Mouse (Mus musculus): ENCODE data around the gene Mbnl2.

The Mbnl2 gene

DNA sequence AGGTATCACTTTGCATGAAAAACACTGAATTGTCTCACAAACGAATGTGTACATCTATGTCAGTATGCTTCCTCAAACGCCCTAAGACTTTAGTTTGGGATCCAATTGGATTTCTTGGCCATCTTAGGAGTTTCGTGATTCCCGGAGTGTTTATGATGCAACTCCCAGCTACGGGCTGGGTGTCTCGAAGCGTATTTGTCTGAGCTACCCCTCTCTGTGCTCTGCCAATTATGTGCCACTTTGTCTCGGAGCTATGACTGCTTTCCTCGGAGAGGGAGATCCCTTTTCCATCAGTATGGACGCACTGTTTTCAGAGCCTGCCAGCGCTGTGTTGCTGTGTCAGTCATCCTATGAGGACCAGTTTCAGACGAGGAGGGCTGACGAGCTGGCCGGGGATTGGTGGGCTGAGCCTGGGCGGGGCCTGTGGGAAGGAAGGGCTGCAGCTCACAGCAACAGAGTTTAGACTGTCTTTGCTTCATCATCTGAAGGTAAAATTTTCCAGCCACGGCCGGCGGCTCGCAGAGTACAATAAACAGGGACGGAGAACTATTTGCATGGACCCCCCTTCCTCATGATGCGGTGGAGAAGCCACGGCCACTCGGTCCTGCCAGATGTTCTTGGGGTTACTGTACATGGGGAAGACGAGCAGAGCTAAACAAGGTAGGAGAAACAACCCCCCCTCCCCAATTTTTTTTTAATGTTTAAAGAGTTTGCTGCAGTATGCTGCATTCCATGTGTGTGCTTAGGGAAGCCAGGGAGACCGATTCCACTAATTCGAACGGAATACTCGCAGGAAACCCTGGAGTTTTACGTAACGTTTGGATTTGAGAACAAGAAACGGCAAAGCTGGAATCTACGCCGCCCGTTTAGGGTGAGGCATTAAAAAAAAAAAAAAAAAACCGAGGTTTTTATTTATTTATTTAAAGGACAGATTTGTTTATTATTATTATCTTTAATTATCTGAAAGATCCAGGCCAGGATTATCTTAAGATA, at the start of gene Mbnl2:
Gene Mbnl2, plus strand, starts transcription at position 424 of the 993 bp plus-strand sequence.
- peak; percentile 93 for DNase-seq (ENCODE audit: low read depth, low spot score)

DNA sequence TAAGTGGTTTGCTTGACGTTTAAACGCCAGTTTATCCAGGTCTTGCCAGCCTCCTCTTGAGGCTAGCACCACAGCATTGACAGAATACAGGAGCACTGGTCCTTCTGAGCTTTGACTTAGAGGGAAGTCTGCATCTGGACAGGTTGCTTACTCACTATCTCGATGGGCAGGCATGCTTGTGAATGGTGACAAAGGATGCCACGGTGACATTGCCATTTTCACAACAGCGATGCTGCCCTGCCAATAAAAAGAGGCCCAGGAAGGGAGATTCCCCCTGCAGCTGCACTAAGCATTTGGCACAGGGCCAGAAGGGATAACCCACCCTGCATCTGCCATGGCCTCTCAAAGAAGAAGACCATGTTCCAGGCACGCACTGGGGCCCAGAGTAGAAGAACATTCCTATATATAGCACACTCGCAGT, 43.4 kb upstream of the Mbnl2 start:
- no peak for DNase-seq (ENCODE audit: low read depth, low spot score)

DNA sequence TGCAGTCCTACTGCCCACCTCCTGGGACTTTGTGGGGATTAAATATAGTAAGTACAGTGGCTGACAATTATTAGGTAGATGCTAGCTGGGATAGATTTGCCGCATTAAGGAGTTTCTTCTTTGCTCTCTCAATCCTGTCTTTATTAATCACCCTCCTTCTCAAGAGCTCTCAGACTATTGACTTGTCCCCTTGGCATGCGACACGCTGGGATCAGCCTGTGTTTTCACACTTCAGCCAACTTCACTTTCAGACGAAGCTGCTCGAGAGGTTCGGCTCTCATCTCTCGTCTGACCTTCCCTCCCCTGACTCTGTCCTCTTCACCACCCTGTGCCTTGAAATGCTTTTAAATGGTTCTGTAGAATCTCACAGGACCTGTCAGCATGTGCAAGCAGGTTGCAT, 39.9 kb upstream of the Mbnl2 start:
- no peak for DNase-seq (ENCODE audit: low read depth, low spot score)

DNA sequence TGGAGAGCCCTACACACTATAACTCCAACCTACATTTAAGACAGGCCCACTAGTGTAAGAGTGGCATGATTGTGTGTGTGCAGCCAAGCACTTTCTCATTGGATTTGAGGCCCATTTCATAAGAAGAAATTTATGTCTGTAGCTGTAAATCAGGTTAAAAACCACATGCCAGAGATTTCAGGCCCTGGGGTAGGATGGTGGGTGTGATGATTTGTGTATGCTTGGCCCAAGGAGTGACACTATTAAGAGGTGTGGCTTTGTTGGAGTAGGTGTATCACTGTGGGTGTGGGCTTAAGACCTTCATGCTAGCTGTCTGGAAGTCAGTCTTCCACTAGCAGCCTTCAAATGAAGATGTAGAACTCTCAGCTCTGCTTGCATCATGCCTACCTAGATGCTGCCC, 37.0 kb upstream of the Mbnl2 start:
- DNase-seq (ENCODE audit: low read depth, low spot score) = no peak

DNA sequence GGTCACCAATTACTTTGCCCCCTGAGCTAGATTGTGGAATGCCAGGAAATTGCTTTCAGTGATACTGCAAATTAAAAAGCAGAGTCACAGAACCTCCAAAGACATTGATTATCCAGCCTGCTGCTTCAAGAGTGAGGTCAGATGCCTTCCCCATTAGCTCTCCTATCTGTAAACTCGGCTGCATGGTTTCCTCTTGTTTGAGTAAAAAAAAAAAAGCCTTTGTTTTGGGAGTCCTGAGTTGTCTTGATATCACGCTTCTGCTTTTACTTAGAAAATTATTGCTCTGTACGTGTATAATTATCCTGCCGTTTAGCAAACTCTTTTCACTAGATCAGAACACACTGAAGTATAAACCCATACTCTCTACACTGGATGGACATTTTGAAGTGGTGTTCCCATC, 35.3 kb upstream of the Mbnl2 start:
- no peak for DNase-seq (ENCODE audit: low read depth, low spot score)

DNA sequence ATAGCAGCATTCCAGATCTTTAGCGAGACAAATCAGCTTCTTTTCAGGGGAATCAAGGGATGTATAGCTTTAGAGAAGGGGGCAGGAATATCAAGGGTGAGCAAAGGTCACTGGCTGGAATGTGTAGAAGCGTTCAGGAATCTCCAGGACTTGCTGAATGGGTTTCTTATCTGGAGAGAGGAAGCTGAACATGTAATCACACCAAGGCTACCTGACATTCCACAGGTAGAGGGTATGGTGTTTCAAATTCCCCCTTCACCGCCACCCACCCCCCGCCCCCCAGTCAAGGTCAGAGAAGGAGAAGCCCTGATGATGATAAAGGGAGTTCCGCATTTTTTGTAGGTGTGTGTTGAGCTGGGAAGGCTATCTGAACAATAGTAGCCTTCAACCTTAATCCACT, 32.8 kb upstream of the Mbnl2 start:
- no peak for DNase-seq (ENCODE audit: low read depth, low spot score)

DNA sequence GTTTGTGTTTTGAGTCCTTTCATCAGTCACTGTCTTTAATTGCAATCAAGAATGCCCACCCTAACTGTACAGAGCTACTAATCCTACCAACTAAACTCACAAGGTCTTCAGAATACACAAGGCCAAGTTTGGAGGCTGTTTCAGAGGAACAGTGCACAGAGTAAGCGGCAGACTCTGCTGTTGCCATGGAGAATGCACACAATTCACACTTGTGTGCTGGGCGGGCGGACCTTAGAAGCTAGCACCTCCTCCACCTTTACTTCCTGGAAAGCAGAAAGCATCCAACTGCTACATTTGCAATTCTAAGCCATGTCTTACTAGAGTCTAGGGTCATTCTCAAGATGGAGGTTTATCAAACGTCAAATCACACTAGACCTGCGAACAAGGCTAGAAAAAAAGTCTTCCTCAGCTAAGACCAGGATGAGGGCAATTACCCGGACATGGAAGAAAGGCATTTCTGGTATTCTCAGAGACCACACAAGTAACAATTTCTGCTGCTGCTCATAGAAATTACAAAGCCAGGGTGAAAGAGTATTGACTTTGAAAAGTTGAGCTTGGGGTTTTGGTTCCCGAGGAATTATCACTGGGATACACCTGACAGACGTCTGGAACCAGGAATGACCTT, 30.3 kb upstream of the Mbnl2 start:
- no peak for DNase-seq (ENCODE audit: low read depth, low spot score)

DNA sequence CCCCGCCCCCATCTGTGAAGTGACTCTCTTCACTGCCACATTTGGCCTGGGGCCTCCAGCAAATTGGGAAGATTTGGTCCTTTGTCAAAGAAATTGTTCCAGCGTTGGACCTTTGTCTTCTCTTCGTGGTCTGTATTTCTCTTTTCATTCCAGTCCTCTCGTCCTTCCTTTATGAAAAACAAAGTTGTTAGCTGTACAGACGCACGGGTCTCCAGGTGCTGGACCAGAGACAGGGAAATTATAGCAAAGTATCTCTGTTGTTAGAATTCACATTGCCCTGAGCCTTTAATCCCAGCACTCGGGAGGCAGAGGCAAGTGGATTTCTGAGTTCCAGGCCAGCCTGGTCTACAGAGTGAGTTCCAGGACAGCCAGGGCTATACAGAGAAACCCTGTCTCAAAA, 22.1 kb upstream of the Mbnl2 start:
- no peak for DNase-seq (ENCODE audit: low read depth, low spot score)

DNA sequence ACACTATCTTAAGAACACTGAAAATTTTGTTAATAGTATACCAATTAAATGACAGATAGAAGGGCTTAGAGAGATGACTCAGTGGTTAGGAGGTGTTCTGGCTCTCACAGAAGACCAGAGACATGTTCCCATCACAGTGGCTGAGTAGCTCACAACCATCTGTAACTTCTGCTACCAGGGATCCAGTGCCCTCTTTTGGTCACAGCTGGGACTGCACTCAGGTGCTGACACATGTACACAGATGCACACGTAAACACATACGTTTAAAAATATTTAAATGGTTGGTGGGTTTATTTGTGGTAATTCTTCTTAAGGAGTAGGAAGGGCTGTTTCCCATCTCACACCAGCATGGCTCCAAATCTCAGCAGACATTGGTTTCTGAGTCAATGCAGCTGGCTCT, 19.3 kb upstream of the Mbnl2 start:
- no peak for DNase-seq (ENCODE audit: low read depth, low spot score)

DNA sequence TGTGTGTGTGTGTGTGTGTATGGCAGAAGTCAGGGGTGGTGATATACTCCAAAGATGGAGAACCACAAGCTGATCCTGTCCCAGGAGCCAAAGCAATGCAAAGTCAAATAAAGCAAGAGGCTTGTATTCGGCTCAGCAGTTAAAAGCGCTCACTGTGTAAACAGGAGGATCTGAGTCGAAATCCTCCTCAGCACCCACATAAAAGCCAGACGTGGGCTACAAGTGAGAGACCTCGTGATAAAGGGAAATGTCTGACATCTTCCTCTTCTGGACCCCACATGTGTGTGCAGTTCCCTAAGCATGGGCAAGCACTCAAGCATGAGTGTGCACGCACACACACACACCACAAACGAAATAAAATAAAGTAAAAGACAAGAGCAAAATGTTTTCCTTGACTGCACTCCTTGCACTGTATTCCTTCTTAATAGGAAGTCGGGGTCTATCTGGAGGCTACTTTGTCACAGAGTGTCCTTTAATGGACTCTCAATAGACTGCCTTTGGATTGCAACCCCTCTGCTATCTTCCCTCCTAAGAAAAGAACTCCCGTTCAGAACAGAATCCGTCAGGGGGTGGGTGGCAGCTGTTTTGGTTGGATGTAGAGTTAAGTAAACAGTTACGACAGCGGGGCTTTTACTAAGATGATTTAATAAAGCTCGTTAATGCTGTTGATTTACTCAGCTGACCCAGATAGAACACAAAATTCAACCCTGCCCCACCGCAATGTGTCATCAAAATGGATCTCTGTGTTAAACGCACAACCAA, 18.7 kb upstream of the Mbnl2 start:
- no peak for DNase-seq (ENCODE audit: low read depth, low spot score)

DNA sequence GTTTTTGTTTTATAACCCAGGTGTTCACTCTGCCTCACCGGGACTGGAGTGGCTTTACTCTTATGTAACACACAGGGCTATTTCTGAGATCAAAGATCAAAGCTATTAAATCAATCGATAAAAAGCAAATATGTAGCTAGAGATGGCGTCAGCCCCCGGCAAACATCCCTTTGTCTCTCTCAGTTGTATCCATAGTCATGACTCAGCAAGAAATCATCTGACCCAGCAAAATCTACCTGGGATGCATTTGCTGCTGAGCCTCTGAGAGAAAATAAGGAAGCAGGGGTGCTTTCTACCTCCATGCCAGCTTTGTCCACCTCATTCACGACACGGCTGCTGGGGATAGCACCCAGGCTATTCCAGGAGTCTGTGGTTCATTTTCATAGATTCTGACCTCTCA, 18.0 kb upstream of the Mbnl2 start:
- no peak for DNase-seq (ENCODE audit: low read depth, low spot score)

DNA sequence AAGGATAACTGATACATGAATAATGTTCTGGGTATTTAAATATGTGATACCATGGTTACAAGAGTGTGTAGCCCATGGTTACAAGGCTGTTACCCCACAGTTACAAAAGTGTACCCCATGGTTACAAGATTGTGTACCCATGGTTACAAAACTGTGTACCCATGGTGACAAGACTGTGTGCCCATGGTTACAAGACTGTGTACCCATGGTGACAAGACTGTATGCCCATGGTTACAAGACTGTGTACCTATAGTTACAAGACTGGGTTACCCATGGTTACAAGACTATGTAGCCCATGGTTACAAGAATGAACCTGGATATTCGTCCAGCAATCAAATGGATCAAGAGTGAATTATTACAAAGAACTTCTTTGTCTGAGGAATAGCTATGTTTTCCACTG, 16.0 kb upstream of the Mbnl2 start:
- no peak for DNase-seq (ENCODE audit: low read depth, low spot score)

DNA sequence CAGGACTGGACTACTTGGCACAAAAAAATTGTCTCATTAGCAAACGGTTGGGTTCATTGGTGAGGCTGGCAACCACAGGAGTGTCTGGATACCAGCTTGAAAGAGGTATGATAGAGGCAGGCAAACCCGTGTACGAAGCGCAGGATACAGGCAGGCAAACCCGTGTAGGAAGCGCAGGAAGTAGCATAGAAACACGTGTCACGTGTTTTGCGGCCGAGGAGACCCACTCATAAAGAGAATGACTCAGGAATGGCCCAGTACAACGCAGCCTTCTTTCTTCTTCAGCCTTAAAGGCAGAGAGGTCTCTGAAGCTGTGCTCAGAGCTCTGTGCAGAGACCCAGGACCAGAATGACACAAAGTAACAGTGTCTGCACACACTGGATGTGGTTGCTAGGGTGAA, 13.9 kb upstream of the Mbnl2 start:
- no peak for DNase-seq (ENCODE audit: low read depth, low spot score)

DNA sequence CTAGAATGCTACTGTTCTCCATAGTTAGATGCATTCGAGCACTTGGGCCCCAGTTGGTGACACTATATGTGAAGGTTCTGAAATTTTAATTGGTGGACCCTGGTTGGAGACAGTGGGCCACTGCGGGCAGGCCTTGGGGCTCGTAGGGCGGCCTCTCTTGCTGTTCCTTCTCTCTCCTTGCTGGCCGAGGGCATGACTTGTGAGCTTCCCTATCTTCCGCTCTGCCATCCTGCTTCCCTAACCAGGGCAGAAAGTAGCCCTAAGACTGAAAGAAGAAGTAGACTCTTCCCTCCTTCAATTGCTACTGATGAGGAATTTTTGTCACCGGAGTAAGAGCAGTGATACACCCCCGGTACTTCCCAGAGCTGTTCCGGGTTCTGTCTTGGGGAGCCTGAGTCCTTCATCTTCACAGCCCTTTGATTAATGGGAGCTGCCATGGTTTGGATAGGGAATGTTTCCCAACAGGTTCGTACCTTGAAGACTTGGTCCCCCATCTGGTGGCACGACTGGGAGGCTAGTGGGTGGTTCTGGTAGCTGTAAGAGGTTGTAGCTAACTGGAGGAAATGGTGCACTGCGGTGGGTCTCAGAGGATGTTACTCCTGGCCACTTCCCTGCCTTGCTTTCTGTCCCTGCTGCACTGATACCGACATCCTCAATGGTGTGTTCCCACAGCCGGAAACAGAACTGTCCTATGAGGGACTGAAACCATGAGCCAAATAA, 12.6 kb upstream of the Mbnl2 start:
- DNase-seq (ENCODE audit: low read depth, low spot score) = no peak

DNA sequence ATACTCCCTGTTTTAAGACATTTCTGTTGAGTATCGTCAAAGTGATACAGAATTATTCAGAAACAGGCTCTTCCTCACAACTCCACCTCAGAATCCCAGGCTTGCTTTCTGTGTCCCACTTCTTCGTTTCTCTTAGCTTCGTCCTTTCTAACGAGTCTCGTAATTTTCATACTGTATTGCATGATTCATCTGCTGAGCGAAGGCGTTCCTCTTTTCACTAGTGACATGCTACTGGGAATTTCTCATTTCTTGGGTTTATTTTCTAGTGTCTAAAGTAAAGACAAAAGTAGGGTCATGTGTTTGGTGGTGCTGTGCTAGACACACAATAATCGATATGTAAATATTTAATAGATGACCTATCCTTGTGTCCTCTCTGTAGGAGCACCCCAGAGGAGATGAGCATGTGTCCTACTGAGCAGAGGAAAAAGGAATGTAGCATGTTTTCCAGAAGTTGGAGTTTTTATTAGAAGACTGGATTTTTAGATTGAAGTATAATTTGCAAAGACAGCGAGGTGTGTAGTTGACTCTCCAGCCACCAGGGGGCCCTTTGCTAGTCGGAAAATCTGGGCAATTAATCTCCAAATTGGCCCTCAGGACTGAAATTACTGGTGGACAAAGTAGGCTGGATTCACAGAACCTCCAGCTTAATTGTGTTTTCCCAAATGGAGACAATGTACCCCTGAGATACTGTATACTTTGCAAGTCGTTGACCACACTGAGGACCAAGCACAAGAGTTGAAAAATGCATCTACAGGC, 11.9 kb upstream of the Mbnl2 start:
- DNase-seq (ENCODE audit: low read depth, low spot score) = peak; percentile 42

DNA sequence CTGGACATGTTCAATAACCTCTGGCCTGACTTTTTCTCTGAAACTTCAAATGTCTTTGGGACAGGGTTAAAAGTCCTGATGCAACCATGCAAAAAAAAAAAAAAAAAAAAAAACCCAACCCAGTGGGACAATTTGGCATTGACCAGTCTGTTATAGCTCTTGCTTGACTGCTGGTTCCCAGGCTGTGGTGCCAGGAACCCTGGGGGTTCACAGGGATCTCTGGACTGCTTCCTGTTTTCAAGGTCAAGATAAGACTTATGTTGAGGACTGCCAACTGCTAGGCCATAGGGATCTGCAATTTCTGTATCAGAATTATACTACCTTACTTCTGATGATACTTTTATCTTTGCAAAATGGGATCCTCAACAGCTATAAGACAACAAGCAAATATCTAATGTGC, 9.6 kb upstream of the Mbnl2 start:
- no peak for DNase-seq (ENCODE audit: low read depth, low spot score)

DNA sequence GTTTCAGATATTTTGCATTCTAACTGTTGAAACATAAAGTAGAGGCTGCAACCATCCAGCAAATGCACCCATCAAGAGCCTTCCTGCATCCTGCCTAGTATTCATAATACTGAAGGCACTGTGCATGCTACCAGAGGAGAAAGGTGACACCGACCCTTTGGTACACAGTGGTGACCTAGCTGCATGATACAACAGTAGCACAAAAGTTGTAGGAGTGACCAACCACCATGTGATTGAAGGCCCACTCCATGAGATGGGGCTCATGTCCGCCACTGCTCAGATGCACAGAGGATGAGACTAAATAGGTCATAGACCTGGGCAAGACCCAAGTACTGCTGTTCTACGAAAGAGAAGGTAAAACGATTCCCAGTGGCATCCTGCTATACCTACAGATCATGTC, 8.3 kb upstream of the Mbnl2 start:
- DNase-seq (ENCODE audit: low read depth, low spot score) = no peak

DNA sequence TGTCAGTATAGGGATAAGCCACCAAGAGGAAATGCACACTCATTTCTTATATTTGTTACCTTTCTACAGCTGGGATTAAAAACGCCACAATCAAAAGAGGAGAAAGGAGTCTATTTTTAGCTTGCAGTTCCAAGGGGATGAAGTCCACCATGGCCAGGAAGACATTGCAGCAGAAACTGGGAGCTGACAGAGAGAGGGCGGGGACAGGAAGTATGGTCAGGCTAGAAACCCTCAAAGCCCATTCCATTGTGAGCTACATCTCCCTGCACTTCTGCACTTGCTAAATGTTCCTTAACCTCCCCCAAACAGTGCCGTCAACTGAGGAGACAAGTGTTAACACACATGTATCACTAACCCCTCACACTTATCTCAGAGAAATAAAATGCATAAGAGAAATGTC, 5.4 kb upstream of the Mbnl2 start:
- no peak for DNase-seq (ENCODE audit: low read depth, low spot score)

DNA sequence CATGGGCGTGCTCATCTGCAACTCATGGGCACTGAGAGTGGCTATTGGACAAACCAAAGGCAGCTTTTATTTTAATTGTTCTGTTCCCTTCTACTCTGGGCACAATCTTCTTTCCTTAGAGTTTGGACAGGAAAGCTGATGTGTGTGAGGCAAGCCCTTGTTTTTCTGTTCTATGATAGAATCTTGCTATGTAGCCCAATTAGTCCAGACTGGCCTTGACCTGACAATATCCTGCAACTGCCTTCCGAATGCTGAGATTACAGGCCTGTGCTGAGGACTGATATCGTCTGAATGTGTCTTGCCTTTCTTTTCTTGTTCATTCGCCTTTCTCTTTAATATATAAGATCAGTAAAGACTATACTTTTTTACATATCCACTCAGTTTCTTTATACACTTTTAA, 4.8 kb upstream of the Mbnl2 start:
- no peak for DNase-seq (ENCODE audit: low read depth, low spot score)

DNA sequence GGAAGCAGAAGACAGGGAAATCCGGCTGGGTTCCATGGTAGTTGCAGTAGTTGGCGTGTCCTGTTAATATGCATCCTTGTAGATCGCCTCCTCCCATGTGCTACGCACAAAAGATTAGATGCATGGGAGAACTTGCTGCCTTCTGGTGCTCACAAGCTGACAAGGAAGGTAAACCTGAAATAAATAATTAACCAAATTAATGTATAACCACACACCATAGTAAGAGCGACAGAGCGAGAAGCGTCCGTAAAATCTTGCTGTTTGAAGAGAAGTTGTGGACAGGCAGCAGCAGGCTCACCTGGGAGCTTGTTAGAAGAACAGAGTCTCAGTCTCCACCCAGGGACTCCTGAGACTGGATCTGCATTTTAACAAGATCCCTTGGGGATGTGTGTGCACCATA, 4.4 kb upstream of the Mbnl2 start:
- DNase-seq (ENCODE audit: low read depth, low spot score) = no peak

DNA sequence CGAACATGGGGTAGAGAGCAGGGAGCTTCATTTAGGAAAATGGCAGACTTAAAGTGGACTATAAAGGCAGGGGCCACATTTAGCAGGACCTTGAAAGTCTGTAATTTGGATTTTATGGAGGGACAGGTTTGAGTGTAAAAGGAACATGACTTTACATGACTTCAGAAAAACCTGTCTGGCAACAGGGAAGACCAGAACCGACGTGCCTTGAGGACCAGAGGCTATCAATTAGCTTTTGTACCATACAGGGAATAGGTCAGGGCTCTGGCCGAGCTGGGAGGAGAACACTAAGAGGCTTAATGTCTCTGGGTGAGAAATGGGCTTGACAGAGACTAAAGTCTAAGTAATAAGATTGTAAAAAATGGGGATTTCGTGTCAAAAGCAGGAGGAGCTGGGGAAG, 1.7 kb upstream of the Mbnl2 start:
- no peak for DNase-seq (ENCODE audit: low read depth, low spot score)
